In the genomic region with DNA sequence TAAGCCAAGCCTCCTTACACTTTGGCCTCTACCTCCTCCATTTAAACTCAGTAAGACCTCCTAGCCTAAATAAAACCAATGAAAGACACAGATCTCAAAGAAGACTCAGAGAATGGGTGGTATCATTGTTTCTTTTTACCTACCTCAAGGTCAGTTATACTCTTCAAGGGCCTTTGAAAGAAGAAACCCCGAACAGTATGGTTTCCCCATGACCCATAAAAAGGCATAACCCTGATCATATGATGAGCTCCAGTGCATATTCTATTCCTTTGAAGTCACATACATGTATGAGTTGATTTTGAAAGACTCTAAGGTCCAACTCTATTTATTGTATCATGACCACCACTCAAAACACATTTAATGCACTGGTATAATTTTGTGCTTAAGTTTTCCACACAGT, we compare ENCODE assay signal across 8 mouse cellular contexts. TPM values are rescaled to one million over a fixed set of nuclear protein-coding genes. Genes with fewer than 3 reads are reported as not detected.
DNase-seq lines count a peak whose midpoint lies in the region; ATAC-seq and TF ChIP-seq lines count a peak whose summit lies in the region.

Gene Ell2 (plus strand): TSS at position 301 of the 400 bp plus-strand sequence.

- H3K36me3 ChIP-seq in heart, embryonic 13.5 days: no peaks in the 10 kb centered on the region
- no peaks in the 10 kb centered on the region for H3K36me3 ChIP-seq in limb, embryonic 10.5 days

- 91% methylated on average over 1 of the region's 1 CpGs for WGBS in heart, embryonic 13.5 days
- WGBS in limb, embryonic 10.5 days: 94% methylated on average over 1 of the region's 1 CpGs
- WGBS in olfactory bulb, adult 2 months: 98% methylated on average over 1 of the region's 1 CpGs

- peak within 1 kb of the TSS; percentile 91 for H3K9ac ChIP-seq in heart, embryonic 13.5 days

- peaks cover 4% of the 10 kb centered on the region; the same call in 1 of the 2 replicates for H3K4me1 ChIP-seq in cortical plate, adult 2 months (ENCODE audit: control insufficient read depth, insufficient read depth, low read length)
- peaks cover 19% of the 10 kb centered on the region for H3K4me1 ChIP-seq in heart, embryonic 13.5 days
- H3K4me1 ChIP-seq in limb, embryonic 10.5 days: peaks cover 11% of the 10 kb centered on the region
- peaks cover 7% of the 10 kb centered on the region for H3K4me1 ChIP-seq in olfactory bulb, adult 2 months (ENCODE audit: control insufficient read depth, insufficient read depth, low read length)

- intact Hi-C loops in left cerebral cortex, adult 2 months (cut with DNase I): loop anchor here (5.0 to 10.0 kb wide), 3 partner anchors 61 to 308 kb away; partner anchors contain the start of gene Rfesd

- peak within 1 kb of the TSS; percentile 84 for H3K4me2 ChIP-seq in heart, embryonic 13.5 days

- TF ChIP-seq CTCF in left cerebral cortex, adult 2 months (IDR thresholded peaks at IDR 0.05): no peak
- no peak for TF ChIP-seq CTCF in cortical plate, adult 2 months (IDR thresholded peaks at IDR 0.05; ENCODE audit: extremely low read depth, insufficient read depth, low read length)
- no peak for TF ChIP-seq CTCF in olfactory bulb, adult 2 months (IDR thresholded peaks at IDR 0.05; ENCODE audit: insufficient read depth, low read depth, low read length)

- no peak for ATAC-seq in heart, embryonic 13.5 days (ENCODE audit: extremely low read depth, insufficient number of reproducible peaks, low FRiP score, low TSS enrichment)

- peak within 1 kb of the TSS; percentile 91 for H3K27ac ChIP-seq in left cerebral cortex, adult 2 months
- H3K27ac ChIP-seq in cortical plate, adult 2 months (ENCODE audit: insufficient read depth, low read length): peak within 1 kb of the TSS; percentile 20; the same call in 1 of the 2 replicates
- H3K27ac ChIP-seq in heart, embryonic 13.5 days (replicated peaks): peak within 1 kb of the TSS; percentile 83
- H3K27ac ChIP-seq in limb, embryonic 10.5 days: peak within 1 kb of the TSS; percentile 83
- H3K27ac ChIP-seq in olfactory bulb, adult 2 months (ENCODE audit: insufficient read depth, low read depth, low read length): peak within 1 kb of the TSS; percentile 59; the same call in 1 of the 2 replicates

- H3K27me3 ChIP-seq in heart, embryonic 13.5 days (replicated peaks): no peaks in the 10 kb centered on the region; the same call in 1 of the 2 replicates
- peaks cover 26% of the 10 kb centered on the region for H3K27me3 ChIP-seq in limb, embryonic 10.5 days (ENCODE audit: low read depth, poor library complexity, severe bottlenecking)

- peak within 1 kb of the TSS; percentile 84 for H3K4me3 ChIP-seq in left cerebral cortex, adult 2 months
- peak within 1 kb of the TSS; percentile 62 for H3K4me3 ChIP-seq in cortical plate, adult 2 months (ENCODE audit: insufficient read depth, low read length)
- H3K4me3 ChIP-seq in heart, embryonic 13.5 days: peak within 1 kb of the TSS; percentile 83
- H3K4me3 ChIP-seq in limb, embryonic 10.5 days: peak within 1 kb of the TSS; percentile 81
- H3K4me3 ChIP-seq in olfactory bulb, adult 2 months (ENCODE audit: insufficient read depth, low read depth, low read length): peak within 1 kb of the TSS; percentile 68

- no peaks in the 10 kb centered on the region for H3K9me3 ChIP-seq in heart, embryonic 13.5 days
- no peaks in the 10 kb centered on the region for H3K9me3 ChIP-seq in limb, embryonic 10.5 days (replicated peaks)

- TF ChIP-seq POLR2A in cortical plate, adult 2 months (IDR thresholded peaks at IDR 0.05; ENCODE audit: extremely low read depth, insufficient read depth, low read length): no peak
- TF ChIP-seq POLR2A in olfactory bulb, adult 2 months (IDR thresholded peaks at IDR 0.05; ENCODE audit: insufficient read depth, low read depth, low read length): no peak

- no peak for DNase-seq in left cerebral cortex, adult 2 months (ENCODE audit: extremely low spot score in 1 of 2, low spot score in 2 of 2)
- DNase-seq in left cerebral cortex, adult 11 months (ENCODE audit: low spot score): no peak
- DNase-seq in limb, embryonic 10.5 days (ENCODE audit: low spot score): no peak
- no peak for DNase-seq in cerebellum, postnatal 36 days
- DNase-seq in embryo, embryonic 10.5 days (ENCODE audit: low spot score): no peak

RNA-seq across cellular contexts. Expression of gene Ell2, which starts in this region (rescaled TPM):
- 10 to 100 TPM; 44.2 to 45.7 TPM for total RNA-seq in left cerebral cortex, adult 2 months (2021)
- 20.5 and 21.2 TPM in 2 replicates for polyA plus RNA-seq in cortical plate, adult 2 months (2012; rRNA removed)
- polyA plus RNA-seq in heart, embryonic 13.5 days (2015; fragmentation: Nextera tagmentation; extraction: Ambion mirVana): 4.6 and 4.8 TPM in 2 replicates
- 4.0 and 4.2 TPM in 2 replicates for polyA plus RNA-seq in limb, embryonic 10.5 days (2016; fragmentation: Nextera tagmentation; extraction: Ambion mirVana)
- polyA plus RNA-seq in olfactory bulb, adult 2 months (2012; ENCODE audit: insufficient read depth, insufficient read length, low replicate concordance, missing spikeins): not detected in 2 replicates

Comparison
In these comparisons a context has a peak if more than half of its experiments do, and no peak if none do; other contexts are left out.
1. H3K27ac ChIP-seq: peak in every context shown above with its lines; median percentile 91 in left cerebral cortex, adult 2 months; 83 in heart, embryonic 13.5 days; 83 in limb, embryonic 10.5 days; 59 in olfactory bulb, adult 2 months; 20 in cortical plate, adult 2 months.